Mouse (Mus musculus): Measurements from ENCODE around the gene Eif3b. TPM values are rescaled to one million over a fixed set of nuclear protein-coding genes. Genes with fewer than 3 reads are reported as not detected.

The Eif3b gene
- polyA plus RNA-seq, 1 experiment = 74.3 TPM

DNA sequence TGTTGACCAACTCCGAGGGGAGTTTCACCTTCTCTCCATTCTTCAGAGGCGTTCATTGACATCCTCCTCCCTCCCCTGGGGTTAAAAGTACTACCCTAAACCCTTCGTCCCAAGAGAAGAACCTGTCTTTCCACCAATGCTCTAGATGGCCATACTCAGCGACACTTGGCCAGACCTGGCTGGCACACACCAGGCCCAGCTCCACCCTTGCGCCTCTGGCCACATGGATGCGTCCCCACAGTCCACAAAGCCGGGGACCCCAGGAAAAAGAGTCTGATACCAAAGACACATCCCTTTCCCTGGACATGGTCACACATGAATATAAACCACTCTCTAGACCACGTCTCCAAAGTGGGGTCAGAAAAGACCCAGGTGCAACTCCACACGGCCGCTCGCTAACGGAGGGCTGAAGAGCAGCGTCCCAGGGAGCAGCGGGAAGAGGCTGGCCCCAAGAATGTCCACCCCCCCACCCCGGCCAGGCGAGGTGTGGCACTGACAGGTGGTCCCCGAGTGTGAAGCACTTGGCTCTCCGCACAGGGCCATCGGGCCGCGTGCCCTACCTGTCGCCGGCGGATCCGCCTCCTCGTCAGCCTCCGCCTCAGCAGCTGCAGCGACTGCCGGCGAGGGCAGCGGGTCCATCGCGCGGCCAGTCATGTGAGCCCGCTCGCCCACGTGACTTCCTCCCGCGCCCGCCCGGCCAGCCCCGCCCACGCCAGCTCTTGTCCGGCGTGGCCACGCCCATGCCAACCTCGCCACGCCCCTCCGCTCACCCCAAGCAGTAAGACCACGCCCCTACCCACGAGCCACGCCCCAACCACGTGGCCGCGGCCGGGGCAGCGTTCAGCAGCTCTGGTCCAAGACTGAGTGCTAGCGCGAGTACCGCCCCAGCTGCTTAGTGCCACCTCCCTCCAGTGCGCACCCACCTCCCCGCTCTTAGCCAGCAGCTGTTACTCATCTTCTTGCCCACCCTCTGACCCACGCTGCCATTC, 30.2 kb upstream of the Eif3b start, which contains the start of gene Snx8:
Gene Snx8, minus strand, starts transcription at position 675 of the 989 bp plus-strand sequence.
- TF ChIP-seq CTCF (IDR thresholded peaks at IDR 0.05; ENCODE audit: borderline replicate concordance, insufficient read depth, low read depth, low read length) (no peak), POLR2A (IDR thresholded peaks at IDR 0.05; ENCODE audit: borderline replicate concordance, insufficient read depth, low read length) (peak; percentile 66)
- Histone ChIP-seq H3K27me3 (ENCODE audit: control insufficient read depth, insufficient read depth, low read length) (no peaks in the 10 kb centered on the region), H3K4me1 (ENCODE audit: control insufficient read depth, insufficient read depth, low read length) (0 out of 2 replicates have a peak, but pooled peaks cover 5% of the 10 kb centered on the region), H3K27ac (ENCODE audit: insufficient read depth, low read length) (no peak within 1 kb of the TSS), H3K4me3 (replicated peaks; ENCODE audit: insufficient read depth, low read depth, low read length) (peak within 1 kb of the TSS; percentile 60)
- WGBS = 1% methylated on average over 63 of the region's 63 CpGs
- DNase-seq = peak; percentile 90 to 91

DNA sequence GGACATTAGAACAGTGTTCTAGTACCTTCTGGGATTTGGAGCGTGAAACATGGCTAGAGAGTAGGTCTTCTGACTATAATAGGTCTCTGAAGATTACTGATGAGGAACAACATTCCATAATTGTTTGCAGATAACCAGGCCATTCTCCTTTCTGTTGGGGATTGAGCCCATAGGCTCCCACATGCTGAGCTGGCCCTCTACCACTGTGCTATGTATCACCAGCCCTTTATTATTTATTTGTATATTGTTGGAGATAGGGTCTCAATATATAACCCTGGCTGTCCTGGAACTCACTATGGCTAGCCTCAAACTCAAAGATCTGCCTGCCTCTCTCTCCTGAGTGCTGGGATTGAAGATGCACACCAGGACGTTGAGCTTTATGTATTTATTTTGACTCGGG, 29.5 kb upstream of the Eif3b start:
- H3K27me3 ChIP-seq (ENCODE audit: control insufficient read depth, insufficient read depth, low read length) = no peaks in the 10 kb centered on the region
- WGBS = 52% methylated on average over 3 of the region's 3 CpGs
- H3K4me3 ChIP-seq (replicated peaks; ENCODE audit: insufficient read depth, low read depth, low read length) = peak overlapping the region; percentile 60
- TF ChIP-seq POLR2A (IDR thresholded peaks at IDR 0.05; ENCODE audit: borderline replicate concordance, insufficient read depth, low read length) (no peak), CTCF (IDR thresholded peaks at IDR 0.05; ENCODE audit: borderline replicate concordance, insufficient read depth, low read depth, low read length) (no peak)
- no peak overlapping the region for H3K27ac ChIP-seq (ENCODE audit: insufficient read depth, low read length)
- DNase-seq = no peak
- 0 out of 2 replicates have a peak, but pooled peaks cover 5% of the 10 kb centered on the region for H3K4me1 ChIP-seq (ENCODE audit: control insufficient read depth, insufficient read depth, low read length)

DNA sequence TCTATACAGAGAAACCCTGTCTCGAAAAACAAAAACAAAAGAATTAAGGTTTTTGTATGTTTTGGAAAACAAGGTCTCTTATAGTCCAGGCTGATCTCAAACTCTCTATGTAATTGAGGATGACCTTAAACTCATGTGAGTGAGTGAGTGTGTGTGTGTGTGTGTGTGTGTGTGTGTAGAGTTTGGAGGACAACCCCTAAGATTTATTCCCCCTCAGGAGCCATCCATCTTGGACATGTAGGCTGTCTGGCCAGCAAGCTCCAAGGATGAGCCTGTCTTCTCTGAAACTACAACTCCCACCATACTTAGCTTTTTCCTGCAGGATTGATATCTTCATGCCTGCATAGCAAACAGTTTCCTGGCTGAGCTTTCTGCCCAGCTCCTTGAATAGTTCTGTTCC, 27.7 kb upstream of the Eif3b start:
- Histone ChIP-seq H3K27ac (ENCODE audit: insufficient read depth, low read length) (no peak overlapping the region), H3K27me3 (ENCODE audit: control insufficient read depth, insufficient read depth, low read length) (no peaks in the 10 kb centered on the region), H3K4me3 (replicated peaks; ENCODE audit: insufficient read depth, low read depth, low read length) (no peak overlapping the region), H3K4me1 (ENCODE audit: control insufficient read depth, insufficient read depth, low read length) (0 out of 2 replicates have a peak, but pooled peaks cover 5% of the 10 kb centered on the region)
- 68% methylated on average over 1 of the region's 1 CpGs for WGBS
- TF ChIP-seq POLR2A (IDR thresholded peaks at IDR 0.05; ENCODE audit: borderline replicate concordance, insufficient read depth, low read length) = no peak
- TF ChIP-seq CTCF (IDR thresholded peaks at IDR 0.05; ENCODE audit: borderline replicate concordance, insufficient read depth, low read depth, low read length) = no peak
- DNase-seq = no peak

DNA sequence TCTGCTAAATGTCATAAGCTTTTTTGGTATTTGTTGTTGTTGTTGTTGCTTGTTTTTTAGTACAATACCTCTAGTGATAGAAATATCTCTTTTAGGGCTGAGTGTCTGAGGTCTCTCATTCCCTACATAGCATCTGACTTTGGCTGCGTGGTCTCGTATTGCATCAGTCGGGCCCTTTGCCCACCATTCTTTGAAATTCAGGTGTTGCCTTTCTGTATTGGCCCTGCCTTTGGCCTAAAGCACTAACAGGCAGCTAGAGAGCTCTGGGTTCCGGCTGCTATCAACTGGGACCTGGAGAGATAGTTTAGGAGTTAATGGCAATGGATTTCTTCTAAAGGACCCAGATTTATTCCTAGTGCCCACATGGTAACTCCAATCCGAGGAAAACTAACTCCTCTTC, 27.1 kb upstream of the Eif3b start:
- TF ChIP-seq CTCF (IDR thresholded peaks at IDR 0.05; ENCODE audit: borderline replicate concordance, insufficient read depth, low read depth, low read length) (no peak), POLR2A (IDR thresholded peaks at IDR 0.05; ENCODE audit: borderline replicate concordance, insufficient read depth, low read length) (no peak)
- no peak for DNase-seq
- Histone ChIP-seq H3K4me1 (ENCODE audit: control insufficient read depth, insufficient read depth, low read length) (0 out of 2 replicates have a peak, but pooled peaks cover 3% of the 10 kb centered on the region), H3K27ac (ENCODE audit: insufficient read depth, low read length) (no peak overlapping the region), H3K27me3 (ENCODE audit: control insufficient read depth, insufficient read depth, low read length) (no peaks in the 10 kb centered on the region), H3K4me3 (replicated peaks; ENCODE audit: insufficient read depth, low read depth, low read length) (no peak overlapping the region)
- 90% methylated on average over 5 of the region's 5 CpGs for WGBS

DNA sequence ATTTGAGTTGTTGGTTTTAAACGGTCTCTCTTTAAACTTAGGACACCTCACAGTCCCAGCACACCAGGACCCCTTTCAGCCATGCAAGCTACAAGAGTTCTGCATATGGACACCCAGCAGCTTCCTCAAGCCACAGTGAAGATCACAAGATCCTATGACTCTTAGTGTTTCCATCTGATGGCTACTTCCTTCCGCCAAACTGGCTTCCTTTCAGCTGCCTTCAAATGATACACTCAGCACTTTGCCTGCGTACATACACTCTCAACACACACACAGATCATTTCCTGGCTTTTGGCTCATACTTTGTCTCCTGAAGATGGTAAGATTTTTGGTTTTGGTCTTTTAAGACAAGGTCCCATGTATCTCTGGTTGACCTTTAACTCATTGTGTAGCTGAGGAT, 26.4 kb upstream of the Eif3b start:
- no peak for DNase-seq
- TF ChIP-seq CTCF (IDR thresholded peaks at IDR 0.05; ENCODE audit: borderline replicate concordance, insufficient read depth, low read depth, low read length) = no peak
- no peak for TF ChIP-seq POLR2A (IDR thresholded peaks at IDR 0.05; ENCODE audit: borderline replicate concordance, insufficient read depth, low read length)
- Histone ChIP-seq H3K4me1 (ENCODE audit: control insufficient read depth, insufficient read depth, low read length) (0 out of 2 replicates have a peak, but pooled peaks cover 2% of the 10 kb centered on the region), H3K27ac (ENCODE audit: insufficient read depth, low read length) (no peak overlapping the region), H3K27me3 (ENCODE audit: control insufficient read depth, insufficient read depth, low read length) (no peaks in the 10 kb centered on the region), H3K4me3 (replicated peaks; ENCODE audit: insufficient read depth, low read depth, low read length) (no peak overlapping the region)
- 90% methylated on average over 3 of the region's 3 CpGs for WGBS

DNA sequence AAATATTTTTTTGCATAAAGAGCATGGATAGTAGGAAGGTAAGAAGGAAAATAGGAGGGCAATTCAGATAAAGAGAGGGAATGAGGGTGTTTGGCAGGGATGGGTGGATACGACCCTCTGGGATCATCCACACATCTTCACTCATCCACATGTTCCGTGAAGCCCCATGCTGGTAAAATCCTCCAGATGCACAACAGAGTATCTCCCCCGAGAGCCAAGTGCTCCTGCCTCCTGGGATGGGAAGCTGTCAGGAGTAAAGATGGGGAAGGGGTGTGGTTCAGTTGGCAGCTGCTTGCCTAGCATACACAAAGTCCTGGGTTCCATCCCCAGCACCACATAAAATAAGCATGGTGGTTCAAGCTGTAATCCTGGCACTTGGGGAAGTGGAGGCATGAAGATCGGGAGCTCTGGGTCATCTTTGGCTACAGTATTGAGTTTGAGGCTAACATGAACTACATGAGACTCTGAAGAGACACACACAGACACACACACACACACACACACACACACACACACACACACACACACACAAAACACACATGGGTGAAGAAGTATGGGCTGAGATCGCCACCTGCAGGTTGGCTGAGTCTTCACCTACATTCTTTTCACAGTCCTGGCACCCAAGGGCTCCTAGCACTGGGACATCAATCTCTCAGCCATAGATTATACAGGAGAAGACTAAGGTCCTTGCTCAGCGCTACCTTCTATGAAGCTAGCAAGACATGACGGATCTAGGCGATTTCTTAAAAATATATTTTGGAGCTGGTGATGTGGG, 22.8 kb upstream of the Eif3b start:
- Histone ChIP-seq H3K4me3 (replicated peaks; ENCODE audit: insufficient read depth, low read depth, low read length) (no peak overlapping the region), H3K27me3 (ENCODE audit: control insufficient read depth, insufficient read depth, low read length) (no peaks in the 10 kb centered on the region), H3K4me1 (ENCODE audit: control insufficient read depth, insufficient read depth, low read length) (no peaks in the 10 kb centered on the region), H3K27ac (ENCODE audit: insufficient read depth, low read length) (no peak overlapping the region)
- TF ChIP-seq POLR2A (IDR thresholded peaks at IDR 0.05; ENCODE audit: borderline replicate concordance, insufficient read depth, low read length) = no peak
- peak; percentile 39; the same call in 1 of the 2 replicates for TF ChIP-seq CTCF (IDR thresholded peaks at IDR 0.05; ENCODE audit: borderline replicate concordance, insufficient read depth, low read depth, low read length)
- no peak for DNase-seq
- 59% methylated on average over 8 of the region's 8 CpGs for WGBS

DNA sequence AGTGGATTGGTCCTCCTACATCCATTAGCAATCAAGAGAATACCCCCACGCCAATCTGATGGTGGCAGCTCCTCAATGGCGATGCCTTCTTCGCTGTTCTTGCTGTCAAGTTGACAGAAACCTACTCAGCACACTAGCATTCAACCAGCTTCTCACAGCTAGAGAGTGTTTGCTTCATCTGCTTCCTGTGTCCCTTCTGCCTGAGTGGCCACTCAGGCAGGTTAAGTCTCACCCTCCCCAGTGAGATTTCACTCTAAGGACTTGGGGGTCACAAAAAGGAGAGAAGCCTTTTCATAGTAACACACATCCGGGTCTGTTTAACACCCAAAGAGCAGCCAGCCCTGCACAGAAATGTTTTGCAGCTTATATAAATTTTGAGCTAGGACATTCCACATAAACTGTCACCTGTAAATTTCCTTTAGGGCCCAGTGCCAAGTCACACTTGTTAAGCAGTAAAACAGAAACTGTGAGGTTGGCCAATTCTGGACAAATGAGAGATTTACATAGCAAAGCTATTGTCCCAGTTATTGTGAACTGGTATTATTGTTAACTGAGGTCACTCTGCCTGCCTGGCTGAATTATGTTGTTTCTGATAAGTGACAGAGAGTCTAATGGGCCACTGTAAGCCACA, 16.4 kb upstream of the Eif3b start:
- WGBS = 80% methylated on average over 4 of the region's 4 CpGs
- TF ChIP-seq CTCF (IDR thresholded peaks at IDR 0.05; ENCODE audit: borderline replicate concordance, insufficient read depth, low read depth, low read length) (no peak), POLR2A (IDR thresholded peaks at IDR 0.05; ENCODE audit: borderline replicate concordance, insufficient read depth, low read length) (no peak)
- no peaks in the 10 kb centered on the region for H3K4me1 ChIP-seq (ENCODE audit: control insufficient read depth, insufficient read depth, low read length)
- no peak overlapping the region for H3K27ac ChIP-seq (ENCODE audit: insufficient read depth, low read length)
- no peak overlapping the region for H3K4me3 ChIP-seq (replicated peaks; ENCODE audit: insufficient read depth, low read depth, low read length)
- H3K27me3 ChIP-seq (ENCODE audit: control insufficient read depth, insufficient read depth, low read length) = no peaks in the 10 kb centered on the region
- DNase-seq = no peak

Measured in cerebellum, adult 2 months (tissue).